Mouse (Mus musculus): ENCODE results near the gene Hspa1l. TPM values are rescaled to one million over a fixed set of nuclear protein-coding genes. Genes with fewer than 3 reads are reported as not detected.

The Hspa1l gene
- polyA plus RNA-seq, 1 experiment from 2014 or later: 0.18 TPM

DNA sequence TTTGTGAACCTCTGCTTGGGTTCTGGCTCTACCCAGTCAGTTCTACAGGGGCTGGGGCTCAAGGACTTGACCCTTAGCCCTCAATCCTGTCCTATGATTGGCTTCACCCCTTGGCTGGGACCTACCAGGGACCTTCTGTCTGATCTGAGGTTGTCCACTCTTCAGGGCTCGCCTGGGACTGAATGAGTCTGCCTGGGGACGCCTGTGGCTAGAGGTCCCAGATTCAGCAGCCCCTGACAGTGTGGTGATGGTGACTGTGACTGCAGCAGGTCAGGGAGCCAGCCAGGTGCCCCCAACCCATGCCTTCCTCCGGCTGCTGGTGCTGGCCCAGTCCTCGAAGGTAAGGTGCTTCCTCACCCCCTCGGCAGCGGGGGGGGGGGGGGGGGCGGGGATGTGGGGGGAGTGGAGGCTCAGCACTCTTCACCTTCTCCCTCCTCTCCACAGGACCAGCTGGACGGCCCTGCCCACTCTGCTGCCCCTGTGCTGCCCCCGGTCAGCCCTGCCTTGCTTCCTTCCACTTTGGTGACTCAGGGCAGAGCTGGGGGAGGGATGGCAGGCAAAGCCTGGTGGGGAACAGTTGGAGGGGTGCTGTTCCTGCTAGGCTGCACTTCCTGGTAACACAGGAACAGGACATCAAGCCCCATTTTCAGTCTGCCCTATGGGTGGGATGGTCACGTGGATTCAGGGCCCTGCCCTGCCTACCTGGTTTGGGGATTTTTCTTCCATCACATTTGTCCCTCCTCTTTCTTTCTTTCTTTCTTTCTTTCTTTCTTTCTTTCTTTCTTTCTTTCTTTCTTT lies 52.4 kb downstream of the Hspa1l start:
- TF ChIP-seq CTCF (IDR thresholded peaks at IDR 0.05; ENCODE audit: low read depth) (no peak), EP300 (IDR thresholded peaks at IDR 0.05; ENCODE audit: low read depth) (no peak)
- Histone ChIP-seq H3K4me3 (ENCODE audit: low read depth, low read length) (no peak overlapping the region), H3K4me1 (ENCODE audit: insufficient read depth) (peaks cover 32% of the 10 kb centered on the region), H3K27ac (ENCODE audit: low read depth) (0 out of 2 replicates have a peak overlapping the region, but pooled peaks have one; percentile 36), H3K9me3 (ENCODE audit: low read length) (no peaks in the 10 kb centered on the region), H3K4me2 (ENCODE audit: low read depth, low read length) (0 out of 2 replicates have a peak overlapping the region, but pooled peaks have one; percentile 6), H3K9ac (replicated peaks) (no peak overlapping the region), H3K36me3 (replicated peaks; ENCODE audit: insufficient read depth, low read length) (no peaks in the 10 kb centered on the region), H3K27me3 (ENCODE audit: insufficient read depth, low read length) (0 out of 2 replicates have a peak, but pooled peaks cover 3% of the 10 kb centered on the region)
- ATAC-seq: no peak
- WGBS (ENCODE audit: insufficient replicate concordance): 58% methylated on average over 6 of the region's 10 CpGs
- DNase-seq: peak; percentile 34

GRCm38 (mm10) chr17:35026206-35026605 lies 53.7 kb downstream of the Hspa1l start:
- no peak for ATAC-seq
- H3K4me1 ChIP-seq (ENCODE audit: insufficient read depth): peaks cover 30% of the 10 kb centered on the region
- TF ChIP-seq CTCF (IDR thresholded peaks at IDR 0.05; ENCODE audit: low read depth) (no peak), EP300 (IDR thresholded peaks at IDR 0.05; ENCODE audit: low read depth) (no peak)
- DNase-seq: peak; percentile 13
- no peak overlapping the region for H3K27ac ChIP-seq (ENCODE audit: low read depth)
- 87% methylated on average over 5 of the region's 5 CpGs for WGBS (ENCODE audit: insufficient replicate concordance)
- no peaks in the 10 kb centered on the region for H3K36me3 ChIP-seq (replicated peaks; ENCODE audit: insufficient read depth, low read length)
- H3K9ac ChIP-seq (replicated peaks): no peak overlapping the region
- H3K4me2 ChIP-seq (ENCODE audit: low read depth, low read length): no peak overlapping the region
- no peaks in the 10 kb centered on the region for H3K9me3 ChIP-seq (ENCODE audit: low read length)
- H3K4me3 ChIP-seq (ENCODE audit: low read depth, low read length): no peak overlapping the region
- 0 out of 2 replicates have a peak, but pooled peaks cover 3% of the 10 kb centered on the region for H3K27me3 ChIP-seq (ENCODE audit: insufficient read depth, low read length)

GRCm38 (mm10) chr17:35027277-35028068 lies 55.0 kb downstream of the Hspa1l start, which contains the start of gene Sapcd1:
Gene Sapcd1, minus strand, starts transcription at chr17:35028016.
- peak; percentile 62 for DNase-seq
- Histone ChIP-seq H3K27ac (ENCODE audit: low read depth) (peak within 1 kb of the TSS; percentile 77), H3K9me3 (ENCODE audit: low read length) (no peaks in the 10 kb centered on the region), H3K36me3 (replicated peaks; ENCODE audit: insufficient read depth, low read length) (no peaks in the 10 kb centered on the region), H3K4me1 (ENCODE audit: insufficient read depth) (peaks cover 27% of the 10 kb centered on the region), H3K4me2 (ENCODE audit: low read depth, low read length) (no peak within 1 kb of the TSS), H3K9ac (replicated peaks) (no peak within 1 kb of the TSS), H3K27me3 (ENCODE audit: insufficient read depth, low read length) (0 out of 2 replicates have a peak, but pooled peaks cover 3% of the 10 kb centered on the region), H3K4me3 (ENCODE audit: low read depth, low read length) (no peak within 1 kb of the TSS)
- ATAC-seq: peak; percentile 25; the same call in 1 of the 2 replicates
- 44% methylated on average over 13 of the region's 13 CpGs for WGBS (ENCODE audit: insufficient replicate concordance)
- TF ChIP-seq CTCF (IDR thresholded peaks at IDR 0.05; ENCODE audit: low read depth) (no peak), EP300 (IDR thresholded peaks at IDR 0.05; ENCODE audit: low read depth) (no peak)

DNA sequence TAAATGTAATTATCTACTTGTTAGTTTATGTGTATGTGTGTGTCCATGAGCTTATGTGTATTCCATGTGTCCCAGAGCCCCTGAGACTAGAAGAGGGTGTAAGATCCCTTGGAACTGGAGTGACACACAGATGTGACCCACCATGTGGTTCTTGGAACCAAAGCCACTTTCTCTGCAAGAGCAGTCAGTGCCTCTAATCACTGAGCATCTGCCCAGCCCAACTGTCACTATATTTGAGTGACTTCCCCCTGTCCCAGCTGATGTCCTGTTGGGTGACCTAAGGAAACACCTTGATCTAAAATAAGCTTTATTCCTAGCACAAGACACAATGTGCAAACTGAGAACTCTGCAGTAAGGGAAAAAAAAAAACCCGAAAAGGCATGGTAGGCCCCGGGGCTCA lies 55.8 kb downstream of the Hspa1l start:
- H3K4me1 ChIP-seq (ENCODE audit: insufficient read depth): peaks cover 24% of the 10 kb centered on the region
- no peak for ATAC-seq
- TF ChIP-seq CTCF (IDR thresholded peaks at IDR 0.05; ENCODE audit: low read depth) (no peak), EP300 (IDR thresholded peaks at IDR 0.05; ENCODE audit: low read depth) (no peak)

More for the DNA sequence above, 55.8 kb downstream of the Hspa1l start:
- 70% methylated on average over 2 of the region's 2 CpGs for WGBS (ENCODE audit: insufficient replicate concordance)
- H3K27ac ChIP-seq (ENCODE audit: low read depth): 0 out of 2 replicates have a peak overlapping the region, but pooled peaks have one; percentile 11
- no peak overlapping the region for H3K4me3 ChIP-seq (ENCODE audit: low read depth, low read length)
- no peak overlapping the region for H3K4me2 ChIP-seq (ENCODE audit: low read depth, low read length)
- no peaks in the 10 kb centered on the region for H3K36me3 ChIP-seq (replicated peaks; ENCODE audit: insufficient read depth, low read length)
- no peak overlapping the region for H3K9ac ChIP-seq (replicated peaks)
- H3K9me3 ChIP-seq (ENCODE audit: low read length): no peaks in the 10 kb centered on the region
- peak; percentile 11 for DNase-seq
- H3K27me3 ChIP-seq (ENCODE audit: insufficient read depth, low read length): 0 out of 2 replicates have a peak, but pooled peaks cover under 1% of the 10 kb centered on the region

Other genes with a start within 250 kb of the Hspa1l start
- 151 and 198 TPM in 2 replicates for gene C4b, start 228.8 kb upstream of the Hspa1l start, polyA plus RNA-seq (2015; fragmentation: Nextera tagmentation; extraction: Ambion mirVana)
- gene Cyp21a1, start 168.1 kb upstream of the Hspa1l start, polyA plus RNA-seq (2015; fragmentation: Nextera tagmentation; extraction: Ambion mirVana): not detected in 2 replicates
- 12.6 and 13.1 TPM in 2 replicates for gene Stk19, start 135.8 kb upstream of the Hspa1l start, polyA plus RNA-seq (2015; fragmentation: Nextera tagmentation; extraction: Ambion mirVana)
- gene Dxo, start 135.7 kb upstream of the Hspa1l start, polyA plus RNA-seq (2015; fragmentation: Nextera tagmentation; extraction: Ambion mirVana): 17.6 and 19.2 TPM in 2 replicates
- gene Skiv2l, start 122.5 kb upstream of the Hspa1l start, polyA plus RNA-seq (2015; fragmentation: Nextera tagmentation; extraction: Ambion mirVana): 14.1 and 15.4 TPM in 2 replicates
- 26.1 and 26.5 TPM in 2 replicates for gene Nelfe, start 122.3 kb upstream of the Hspa1l start, polyA plus RNA-seq (2015; fragmentation: Nextera tagmentation; extraction: Ambion mirVana)
- gene Cfb, start 110.2 kb upstream of the Hspa1l start, polyA plus RNA-seq (2015; fragmentation: Nextera tagmentation; extraction: Ambion mirVana): 744 and 847 TPM in 2 replicates
- gene Zbtb12, start 93.2 kb upstream of the Hspa1l start, polyA plus RNA-seq (2015; fragmentation: Nextera tagmentation; extraction: Ambion mirVana): 0.33 and 0.46 TPM in 2 replicates
- 0.25 TPM in 1 of 2 replicates, not detected in the other for gene Gm20547, start 90.7 kb upstream of the Hspa1l start, polyA plus RNA-seq (2015; fragmentation: Nextera tagmentation; extraction: Ambion mirVana)
- gene C2, start 74.4 kb upstream of the Hspa1l start, polyA plus RNA-seq (2015; fragmentation: Nextera tagmentation; extraction: Ambion mirVana): 35.7 and 37.3 TPM in 2 replicates
- 11.1 TPM in 2 replicates for gene Ehmt2, start 74.2 kb upstream of the Hspa1l start, polyA plus RNA-seq (2015; fragmentation: Nextera tagmentation; extraction: Ambion mirVana)
- 3.5 and 3.6 TPM in 2 replicates for gene Slc44a4, start 58.2 kb upstream of the Hspa1l start, polyA plus RNA-seq (2015; fragmentation: Nextera tagmentation; extraction: Ambion mirVana)
- gene Neu1, start 41.5 kb upstream of the Hspa1l start, polyA plus RNA-seq (2015; fragmentation: Nextera tagmentation; extraction: Ambion mirVana): 35.6 and 40.3 TPM in 2 replicates
- 0.06 and 0.12 TPM in 2 replicates for gene Hspa1b, start 13.5 kb upstream of the Hspa1l start, polyA plus RNA-seq (2015; fragmentation: Nextera tagmentation; extraction: Ambion mirVana)
- gene Gm20481, start 2.8 kb upstream of the Hspa1l start, polyA plus RNA-seq (2015; fragmentation: Nextera tagmentation; extraction: Ambion mirVana): 0.28 TPM in 1 of 2 replicates, not detected in the other
- gene Hspa1a, start 547 bp upstream of the Hspa1l start, polyA plus RNA-seq (2015; fragmentation: Nextera tagmentation; extraction: Ambion mirVana): 0.46 and 0.59 TPM in 2 replicates
- 69.8 and 76.7 TPM in 2 replicates for gene Lsm2, start 9.2 kb downstream of the Hspa1l start, polyA plus RNA-seq (2015; fragmentation: Nextera tagmentation; extraction: Ambion mirVana)
- gene Vars, start 28.3 kb downstream of the Hspa1l start, polyA plus RNA-seq (2015; fragmentation: Nextera tagmentation; extraction: Ambion mirVana): 38.0 and 43.8 TPM in 2 replicates
- 0.09 and 0.12 TPM in 2 replicates for gene Vwa7, start 43.9 kb downstream of the Hspa1l start, polyA plus RNA-seq (2015; fragmentation: Nextera tagmentation; extraction: Ambion mirVana)
- gene Sapcd1, start 55.3 kb downstream of the Hspa1l start, polyA plus RNA-seq (2015; fragmentation: Nextera tagmentation; extraction: Ambion mirVana): 3.3 and 4.1 TPM in 2 replicates
- gene Msh5, start 74.0 kb downstream of the Hspa1l start, polyA plus RNA-seq (2015; fragmentation: Nextera tagmentation; extraction: Ambion mirVana): 3.8 and 4.2 TPM in 2 replicates
- 98.6 and 102 TPM in 2 replicates for gene Clic1, start 77.3 kb downstream of the Hspa1l start, polyA plus RNA-seq (2015; fragmentation: Nextera tagmentation; extraction: Ambion mirVana)
- 15.8 and 17.2 TPM in 2 replicates for gene Ddah2, start 86.3 kb downstream of the Hspa1l start, polyA plus RNA-seq (2015; fragmentation: Nextera tagmentation; extraction: Ambion mirVana)
- gene Ly6g6c, start 92.7 kb downstream of the Hspa1l start, polyA plus RNA-seq (2015; fragmentation: Nextera tagmentation; extraction: Ambion mirVana): 0.32 and 0.49 TPM in 2 replicates
- 6.5 and 7.1 TPM in 2 replicates for gene Mpig6b, start 93.5 kb downstream of the Hspa1l start, polyA plus RNA-seq (2015; fragmentation: Nextera tagmentation; extraction: Ambion mirVana)
- gene Ly6g6e, start 104.2 kb downstream of the Hspa1l start, polyA plus RNA-seq (2015; fragmentation: Nextera tagmentation; extraction: Ambion mirVana): 0.19 TPM in 1 of 2 replicates, not detected in the other
- gene Ly6g6d, start 105.4 kb downstream of the Hspa1l start, polyA plus RNA-seq (2015; fragmentation: Nextera tagmentation; extraction: Ambion mirVana): 0.54 and 0.60 TPM in 2 replicates
- 4.0 and 5.3 TPM in 2 replicates for gene Ly6g6f, start 112.9 kb downstream of the Hspa1l start, polyA plus RNA-seq (2015; fragmentation: Nextera tagmentation; extraction: Ambion mirVana)
- gene Abhd16a, start 116.6 kb downstream of the Hspa1l start, polyA plus RNA-seq (2015; fragmentation: Nextera tagmentation; extraction: Ambion mirVana): 47.3 and 49.3 TPM in 2 replicates
- gene Ly6g5c, start 135.6 kb downstream of the Hspa1l start, polyA plus RNA-seq (2015; fragmentation: Nextera tagmentation; extraction: Ambion mirVana): not detected in 2 replicates
- gene Ly6g5b, start 142.7 kb downstream of the Hspa1l start, polyA plus RNA-seq (2015; fragmentation: Nextera tagmentation; extraction: Ambion mirVana): 0.32 and 0.67 TPM in 2 replicates
- gene Gpank1, start 148.8 kb downstream of the Hspa1l start, polyA plus RNA-seq (2015; fragmentation: Nextera tagmentation; extraction: Ambion mirVana): 8.1 and 9.6 TPM in 2 replicates
- 120 and 131 TPM in 2 replicates for gene Csnk2b, start 149.3 kb downstream of the Hspa1l start, polyA plus RNA-seq (2015; fragmentation: Nextera tagmentation; extraction: Ambion mirVana)
- gene D17H6S53E, start 153.7 kb downstream of the Hspa1l start, polyA plus RNA-seq (2015; fragmentation: Nextera tagmentation; extraction: Ambion mirVana): 4.4 and 4.8 TPM in 2 replicates
- gene Apom, start 159.3 kb downstream of the Hspa1l start, polyA plus RNA-seq (2015; fragmentation: Nextera tagmentation; extraction: Ambion mirVana): 1,209 and 1,216 TPM in 2 replicates
- 16.5 and 19.7 TPM in 2 replicates for gene Bag6, start 162.5 kb downstream of the Hspa1l start, polyA plus RNA-seq (2015; fragmentation: Nextera tagmentation; extraction: Ambion mirVana)
- gene Prrc2a, start 192.2 kb downstream of the Hspa1l start, polyA plus RNA-seq (2015; fragmentation: Nextera tagmentation; extraction: Ambion mirVana): 28.0 and 32.9 TPM in 2 replicates
- 34.1 and 39.1 TPM in 2 replicates for gene Aif1, start 203.4 kb downstream of the Hspa1l start, polyA plus RNA-seq (2015; fragmentation: Nextera tagmentation; extraction: Ambion mirVana)
- 41.2 and 44.2 TPM in 2 replicates for gene Lst1, start 215.7 kb downstream of the Hspa1l start, polyA plus RNA-seq (2015; fragmentation: Nextera tagmentation; extraction: Ambion mirVana)
- 5.3 and 6.0 TPM in 2 replicates for gene Ltb, start 221.7 kb downstream of the Hspa1l start, polyA plus RNA-seq (2015; fragmentation: Nextera tagmentation; extraction: Ambion mirVana)
- gene Tnf, start 229.3 kb downstream of the Hspa1l start, polyA plus RNA-seq (2015; fragmentation: Nextera tagmentation; extraction: Ambion mirVana): 0.59 and 0.75 TPM in 2 replicates
- gene Lta, start 232.6 kb downstream of the Hspa1l start, polyA plus RNA-seq (2015; fragmentation: Nextera tagmentation; extraction: Ambion mirVana): not detected in 2 replicates
- 0.22 TPM in 2 replicates for gene Gm16181, start 248.1 kb downstream of the Hspa1l start, polyA plus RNA-seq (2015; fragmentation: Nextera tagmentation; extraction: Ambion mirVana)

Data from liver, postnatal 0 days (tissue).